Mouse (Mus musculus) thymus, adult 2 months (tissue): Measurements from ENCODE around the gene Sgms1.

Experiments
- CTCF ChIP-seq: fragments of 200-500 bp; IDR thresholded peaks from 2 replicates; pipeline ENCODE4 v1.5.1; 2012; ENCODE audit warnings: mild to moderate bottlenecking, control low read depth, low read length, moderate library complexity, borderline replicate concordance; ENCODE audit not compliant: control insufficient read depth, poor library complexity, insufficient read depth; ENCODE audit errors: extremely low read depth
- POLR2A ChIP-seq: fragments of 200-500 bp; IDR thresholded peaks from 2 replicates; pipeline ENCODE4 v1.6.1; 2012; ENCODE audit warnings: mild to moderate bottlenecking, low read length, control low read depth, moderate library complexity; ENCODE audit not compliant: control insufficient read depth, poor library complexity, insufficient read depth; ENCODE audit errors: extremely low read depth

- no peak for TF ChIP-seq CTCF
- no peak for TF ChIP-seq POLR2A
Observed at GRCm38 (mm10) chr19:32262805-32263572, 126.5 kb downstream of the Sgms1 start.
